Mouse (Mus musculus): ENCODE results near the gene Brpf3.
"Not testable (repeated sequence)": the region's sequence is repeated elsewhere in the genome, so short reads cannot be mapped to it uniquely, and the experiment has no call there.

Brpf3 gene

DNA sequence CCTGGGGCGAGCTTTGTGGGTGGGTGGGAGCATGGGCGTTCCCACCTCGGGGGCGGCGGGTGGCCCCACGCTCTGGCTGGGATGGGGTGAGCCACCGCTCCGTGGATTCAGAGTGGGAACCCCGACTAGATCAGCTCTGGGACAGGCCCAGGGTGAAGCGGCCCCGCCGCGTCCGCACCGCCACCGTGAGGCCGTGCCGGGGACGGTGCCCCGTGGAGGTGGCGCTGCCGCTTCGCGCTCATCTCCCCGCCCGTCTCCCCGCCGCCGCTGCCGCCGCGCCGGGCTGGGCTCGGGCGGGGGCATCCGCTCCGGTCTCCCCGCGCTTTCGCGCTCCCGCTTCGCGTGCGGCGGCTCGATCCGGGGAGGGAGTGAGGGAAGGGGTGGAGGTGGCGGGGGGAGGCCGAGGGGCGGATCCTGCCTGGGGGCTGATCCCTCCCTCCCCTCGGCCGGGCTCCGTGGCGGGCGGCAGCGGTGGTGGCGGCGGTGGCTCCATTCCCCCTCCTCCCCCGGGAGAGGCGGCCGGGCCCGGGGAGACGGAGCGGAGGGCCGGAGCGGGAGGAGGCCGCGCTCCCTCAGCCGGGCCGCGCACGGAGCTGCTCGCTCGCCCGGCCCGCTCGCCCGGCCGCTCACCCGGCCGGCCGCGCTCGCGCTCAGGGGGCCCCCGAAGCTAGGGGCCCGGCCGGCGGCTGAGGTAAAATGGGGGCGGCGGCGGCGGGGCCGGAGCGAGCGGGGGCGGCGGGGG lies at the start of gene Brpf3:
Gene Brpf3, plus strand, starts transcription at position 420 of the 742 bp plus-strand sequence.
- peak; percentile 82 to 85 for DNase-seq (ENCODE audit: low spot score in 2 of 2)

DNA sequence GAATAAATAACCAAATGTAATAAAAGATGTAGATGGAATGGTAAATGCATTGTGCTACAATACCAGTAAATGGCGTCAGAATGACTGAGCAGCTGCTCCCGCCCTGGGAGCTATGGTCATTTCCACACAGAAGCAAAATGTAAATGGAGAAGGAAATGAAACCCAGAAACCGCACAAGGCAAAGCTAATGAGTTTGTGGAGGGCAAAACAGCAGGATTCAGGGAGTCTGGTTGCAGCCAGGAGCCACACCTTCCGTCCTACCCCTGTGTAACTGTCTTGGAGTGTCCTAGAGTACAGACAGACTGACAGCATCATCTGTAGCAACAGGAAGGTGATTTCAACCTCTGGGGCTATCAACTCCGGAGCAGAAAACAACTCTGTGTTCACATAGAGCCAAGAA lies 44.4 kb upstream of the Brpf3 start:
- DNase-seq (ENCODE audit: low spot score in 2 of 2) = no peak

DNA sequence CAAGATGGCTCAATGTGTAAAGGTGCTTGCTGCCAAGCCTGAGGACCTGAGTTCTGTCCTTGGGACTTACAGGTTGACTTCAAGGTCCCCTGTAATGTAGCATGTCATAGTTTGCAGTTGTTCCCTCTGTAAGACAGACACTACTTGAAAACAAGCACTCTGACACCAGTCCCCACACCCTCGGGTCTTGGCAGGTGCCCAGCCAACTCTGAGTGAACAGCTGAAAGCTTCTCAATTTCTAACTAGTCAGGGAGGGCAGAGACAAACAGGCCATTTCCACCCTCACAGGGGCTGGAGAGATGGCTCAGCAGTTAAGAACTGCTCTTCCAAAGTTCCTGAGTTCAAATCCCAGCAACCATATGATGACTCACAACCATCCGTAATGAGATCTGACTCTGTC lies 43.4 kb upstream of the Brpf3 start:
- no peak for DNase-seq (ENCODE audit: low spot score in 2 of 2)

DNA sequence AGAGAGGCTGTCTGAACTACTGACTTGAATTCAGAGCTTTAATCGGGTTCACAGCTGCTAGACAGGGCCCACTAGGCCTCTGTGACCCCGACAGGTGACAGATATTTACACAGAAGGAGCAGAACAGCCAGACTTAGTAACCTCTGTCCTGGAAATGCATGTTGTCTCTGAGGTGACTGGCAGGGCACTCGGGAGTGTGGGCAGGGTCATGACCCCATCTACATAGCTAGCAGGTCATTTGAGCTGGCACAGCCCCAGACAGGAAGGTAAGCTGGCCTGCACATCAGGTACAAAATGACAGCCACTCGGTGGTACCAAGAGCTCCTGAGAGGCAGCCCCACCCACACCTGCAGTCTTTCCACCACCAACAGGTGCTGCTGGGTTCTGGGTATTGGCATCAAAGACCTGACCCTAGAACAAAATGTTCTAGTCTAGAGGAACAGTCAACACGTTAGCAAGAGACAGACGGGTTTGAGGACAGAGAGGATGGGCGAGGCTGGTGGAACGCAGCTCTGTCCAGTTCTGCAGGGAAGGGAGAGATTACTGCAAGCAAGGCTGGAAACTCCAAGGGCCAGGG lies 40.1 kb upstream of the Brpf3 start:
- no peak for DNase-seq (ENCODE audit: low spot score in 2 of 2)

DNA sequence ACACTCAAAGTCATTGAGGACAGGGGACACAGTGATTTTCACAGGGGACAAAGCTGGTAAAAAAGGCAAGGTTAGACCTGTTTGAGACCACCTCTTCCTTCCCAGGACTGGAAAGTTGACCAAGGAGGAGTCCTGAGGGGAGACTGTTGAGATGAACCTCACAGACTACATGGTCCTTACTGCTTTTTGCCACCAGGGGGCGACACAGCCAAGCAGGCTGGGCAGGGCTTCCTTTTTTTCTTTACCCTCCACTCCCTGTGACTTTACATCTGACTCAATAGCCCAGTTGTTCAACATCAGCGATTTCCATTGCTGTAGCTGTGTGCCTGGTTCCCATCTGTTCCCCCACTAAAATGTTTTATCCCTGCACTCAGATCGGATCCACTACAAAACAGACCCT lies 39.0 kb upstream of the Brpf3 start:
- peak; percentile 59 to 75 for DNase-seq (ENCODE audit: low spot score in 2 of 2)

GRCm38 (mm10) chr17:28766203-28766602 lies 34.7 kb upstream of the Brpf3 start:
- no peak for DNase-seq (ENCODE audit: low spot score in 2 of 2)

- no peak for DNase-seq (ENCODE audit: low spot score in 2 of 2)
These were observed 33.9 kb upstream of the Brpf3 start for GRCm38 (mm10) chr17:28766781-28767515.

DNA sequence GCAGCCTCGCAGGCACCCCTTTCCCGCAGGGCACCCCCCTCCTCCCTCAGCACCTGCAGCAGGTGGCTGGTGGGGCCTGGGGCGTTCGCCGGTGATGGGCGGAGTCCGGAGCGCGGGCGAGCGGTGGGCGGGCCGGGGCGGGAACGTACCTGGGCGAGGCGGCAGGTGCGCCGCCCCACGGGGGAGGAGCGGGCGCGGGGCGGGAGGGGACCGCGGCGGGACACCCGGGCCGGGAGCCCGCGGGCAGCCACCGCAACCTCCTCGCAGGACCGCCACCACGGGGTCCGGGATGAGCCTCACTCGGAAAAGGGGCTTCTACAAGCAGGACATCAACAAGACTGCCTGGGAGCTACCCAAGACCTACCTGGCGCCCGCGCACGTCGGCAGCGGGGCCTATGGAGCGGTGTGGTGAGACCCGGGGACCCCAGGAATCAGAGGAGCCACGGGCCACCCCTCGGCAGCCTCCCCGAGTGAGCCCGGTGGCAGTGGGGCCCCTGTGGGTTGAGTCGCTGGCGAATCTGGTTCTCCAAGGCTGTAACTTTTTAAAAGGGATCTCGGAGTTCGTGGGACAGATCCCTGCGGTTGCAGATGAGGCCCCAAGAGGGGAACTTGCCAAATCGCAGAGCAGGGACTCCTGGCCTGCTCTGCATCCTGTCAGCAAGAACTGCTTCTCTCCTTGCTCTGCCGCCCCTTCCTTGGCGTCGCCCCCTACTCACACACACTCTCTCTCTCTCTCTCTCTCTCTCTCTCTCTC lies 31.6 kb upstream of the Brpf3 start, which contains the start of gene Mapk13:
Gene Mapk13, plus strand, starts transcription at position 177 of the 754 bp plus-strand sequence.
- DNase-seq (ENCODE audit: low spot score in 2 of 2) = no peak

- DNase-seq (ENCODE audit: low spot score in 2 of 2) = no peak
These were observed 30.9 kb upstream of the Brpf3 start for GRCm38 (mm10) chr17:28769875-28770421.

- no peak for DNase-seq (ENCODE audit: low spot score in 2 of 2)
These were observed 29.6 kb upstream of the Brpf3 start for GRCm38 (mm10) chr17:28771289-28771688.

DNA sequence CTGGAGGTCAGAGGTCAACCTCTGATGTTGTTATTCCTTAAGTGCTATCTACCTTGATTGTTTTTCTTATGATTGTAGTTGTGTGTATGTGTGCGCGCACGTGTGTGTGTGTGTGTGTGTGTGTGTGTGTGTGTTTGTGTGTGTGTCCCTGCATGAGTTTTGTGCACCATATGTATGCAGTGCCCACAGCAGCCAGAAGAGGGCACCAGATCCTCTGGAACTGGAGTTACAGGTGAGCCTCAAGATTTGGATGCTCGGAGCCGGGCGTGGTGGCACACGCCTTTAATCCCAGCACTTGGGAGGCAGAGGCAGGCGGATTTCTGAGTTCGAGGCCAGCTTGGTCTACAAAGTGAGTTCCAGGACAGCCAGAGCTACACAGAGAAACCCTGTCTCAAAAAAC lies 26.6 kb upstream of the Brpf3 start:
- not testable (repeated sequence) for DNase-seq (ENCODE audit: low spot score in 2 of 2)

GRCm38 (mm10) chr17:28775161-28775560 lies 25.7 kb upstream of the Brpf3 start:
- no peak for DNase-seq (ENCODE audit: low spot score in 2 of 2)

- DNase-seq (ENCODE audit: low spot score in 2 of 2) = no peak
These were observed 24.1 kb upstream of the Brpf3 start for GRCm38 (mm10) chr17:28776817-28777216.

DNA sequence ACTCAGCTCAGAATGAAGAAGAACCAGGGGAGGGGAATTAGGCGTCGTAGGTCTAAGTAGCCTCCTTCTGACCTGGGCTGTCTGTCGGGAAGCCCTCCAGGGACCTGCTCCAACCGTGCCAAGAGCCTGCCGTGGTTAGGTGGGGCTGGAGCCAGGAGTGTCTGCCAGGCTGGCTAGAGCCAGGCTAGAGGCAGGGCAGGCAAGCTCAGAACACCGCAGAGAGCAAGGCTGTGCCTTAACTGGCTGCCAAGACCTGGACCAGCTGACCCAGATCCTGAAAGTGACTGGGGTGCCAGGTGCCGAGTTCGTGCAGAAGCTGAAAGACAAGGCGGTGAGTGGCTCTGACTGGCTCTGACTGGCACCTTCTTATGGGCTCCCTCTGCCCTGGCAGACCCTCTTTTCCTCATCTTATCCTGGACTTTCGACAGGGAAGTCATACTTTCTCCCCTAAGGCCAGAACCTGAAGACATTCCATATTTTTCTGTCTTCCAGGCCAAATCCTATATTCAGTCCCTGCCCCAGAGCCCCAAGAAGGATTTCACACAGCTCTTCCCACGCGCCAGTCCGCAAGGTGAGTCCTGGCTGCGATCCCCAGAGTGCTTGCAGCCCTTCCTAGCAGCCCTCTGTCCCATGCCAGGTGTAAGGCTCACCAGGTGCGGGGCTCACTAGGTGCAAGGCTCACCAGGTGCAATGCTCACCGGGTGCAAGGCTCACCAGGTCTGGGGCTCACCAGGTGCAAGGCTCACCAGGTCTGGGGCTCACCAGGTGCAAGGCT lies 23.5 kb upstream of the Brpf3 start:
- peak; percentile 60 to 65 for DNase-seq (ENCODE audit: low spot score in 2 of 2)

- DNase-seq (ENCODE audit: low spot score in 2 of 2) = no peak
These were observed 21.2 kb upstream of the Brpf3 start for GRCm38 (mm10) chr17:28779735-28780134.

- DNase-seq (ENCODE audit: low spot score in 2 of 2) = no peak
These were observed 20.1 kb upstream of the Brpf3 start for GRCm38 (mm10) chr17:28780836-28781235.

DNA sequence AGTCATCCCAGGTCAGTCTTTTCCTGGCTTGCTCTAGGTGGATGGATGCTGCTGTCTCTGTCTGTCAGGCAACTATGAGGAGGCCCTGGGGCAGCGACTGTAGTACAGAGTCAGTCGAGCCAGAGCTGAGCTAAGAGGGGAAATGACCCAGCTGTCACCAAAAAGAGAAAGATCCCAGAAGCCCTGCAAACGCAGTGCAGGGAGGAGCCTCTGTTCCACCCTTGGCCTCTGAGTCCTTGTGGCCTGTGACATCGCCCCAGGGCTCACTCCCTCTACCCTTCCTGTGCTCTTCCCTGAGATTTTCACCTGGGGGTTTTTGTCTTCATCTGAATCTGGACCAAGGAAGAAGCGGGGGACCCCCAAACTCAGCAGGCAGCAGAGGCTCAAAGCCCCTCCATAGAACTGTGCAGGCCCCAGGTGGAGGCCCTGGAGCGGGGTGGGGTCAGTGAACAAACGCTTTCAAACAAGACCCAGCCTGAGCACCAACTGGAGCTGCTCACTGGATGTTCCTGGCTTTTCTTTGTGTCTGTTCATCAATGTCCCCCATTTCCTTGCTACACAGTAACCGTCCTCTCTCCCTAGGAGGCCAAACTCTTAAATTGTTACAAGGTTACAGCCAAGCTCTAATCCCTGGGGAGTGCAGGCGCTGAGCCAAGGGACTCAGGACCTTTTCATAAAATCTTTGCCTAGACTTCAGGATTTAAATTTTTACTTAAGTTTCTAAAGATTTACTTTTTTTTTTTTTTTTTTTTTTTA lies 19.4 kb upstream of the Brpf3 start:
- DNase-seq (ENCODE audit: low spot score in 2 of 2) = no peak

- DNase-seq (ENCODE audit: low spot score in 2 of 2) = no peak
These were observed 15.9 kb upstream of the Brpf3 start for GRCm38 (mm10) chr17:28785036-28785435.

GRCm38 (mm10) chr17:28787507-28787906 lies 13.4 kb upstream of the Brpf3 start:
- no peak for DNase-seq (ENCODE audit: low spot score in 2 of 2)

- no peak for DNase-seq (ENCODE audit: low spot score in 2 of 2)
These were observed 3.9 kb upstream of the Brpf3 start for GRCm38 (mm10) chr17:28797031-28797430.

Data from right cerebral cortex, postnatal 10 days (tissue).